Mouse (Mus musculus): ENCODE results near the gene Il9r.

GRCm38 (mm10) chr11:32230220-32230619 is 30.1 kb upstream of the Il9r start:
- no peak for TF ChIP-seq CTCF (IDR thresholded peaks at IDR 0.05; ENCODE audit: low read depth, low read length)
- TF ChIP-seq POLR2A (IDR thresholded peaks at IDR 0.05; ENCODE audit: extremely low read depth, insufficient read depth, low read length): no peak
